Mouse (Mus musculus): Measurements from ENCODE around the gene Il15. TPM values are rescaled to one million over a fixed set of nuclear protein-coding genes. Genes with fewer than 3 reads are reported as not detected.

Gene Il15
- total and polyA plus RNA-seq, 3 experiments = not detected

DNA sequence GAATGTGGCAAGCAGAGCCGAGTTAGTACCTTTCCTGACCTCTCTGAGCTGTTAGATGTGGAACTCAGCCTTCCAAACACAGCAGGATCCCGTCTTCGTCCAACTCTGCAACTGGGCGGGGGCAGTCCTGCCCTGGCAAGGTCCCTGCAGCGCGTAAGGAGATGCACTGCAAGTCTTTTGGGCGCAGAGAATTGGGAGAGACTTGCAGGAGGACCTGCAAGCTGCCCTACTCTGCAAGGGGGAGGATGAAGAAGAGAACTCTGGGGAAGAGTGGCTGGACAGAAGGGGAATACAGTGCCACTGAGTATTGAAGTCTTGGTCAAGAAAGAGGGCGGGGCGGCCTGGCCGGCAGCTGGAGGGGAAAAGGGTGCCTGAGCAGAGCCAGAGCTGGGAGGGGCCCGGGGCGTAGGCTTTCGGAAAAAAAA is 749 bp downstream of the Il15 start:
- Histone ChIP-seq H3K27ac (ENCODE audit: control insufficient read depth, low read depth, low read length) (no peak overlapping the region), H3K36me3 (ENCODE audit: control insufficient read depth in 1 of 2, insufficient read depth in 2 of 2, low read length in 2 of 2) (peaks cover 0 to 4% of the 10 kb centered on the region in 2 experiments; a peak in 2 of 4 replicates), H3K9ac (ENCODE audit: control insufficient read depth, low read depth, low read length, poor library complexity, severe bottlenecking) (no peak overlapping the region), H3K4me1 (ENCODE audit: control insufficient read depth in 1 of 2, insufficient read depth in 2 of 2, low read length in 2 of 2) (peaks cover 2% of the 10 kb centered on the region in 2 experiments; a peak in 2 of 4 replicates), H3K9me3 (replicated peaks; ENCODE audit: insufficient read depth, low read length) (no peaks in the 10 kb centered on the region), H3K27me3 (ENCODE audit: control insufficient read depth in 1 of 2, insufficient read depth in 2 of 2, low read length in 2 of 2) (no peaks in the 10 kb centered on the region), H3K4me3 (ENCODE audit: control insufficient read depth in 1 of 2, insufficient read depth in 1 of 2, low read depth in 2 of 2, low read length in 2 of 2) (no peak overlapping the region), H3K79me2 (ENCODE audit: control insufficient read depth, insufficient read depth, low read length, poor library complexity) (no peaks in the 10 kb centered on the region)
- TF ChIP-seq ZC3H11A (IDR thresholded peaks at IDR 0.05; ENCODE audit: low read depth, low read length) (no peak), EP300 (IDR thresholded peaks at IDR 0.05; ENCODE audit: low read depth in 1 of 2, low read length in 2 of 2) (no peak), KAT2A (conservative IDR thresholded peaks at IDR 0.05; ENCODE audit: low read depth, low read length) (no peak), USF1 (IDR thresholded peaks at IDR 0.05; ENCODE audit: low read depth, low read length) (no peak), E2F4 (IDR thresholded peaks at IDR 0.05; ENCODE audit: borderline replicate concordance, low read depth, low read length) (no peak), CHD2 (IDR thresholded peaks at IDR 0.05; ENCODE audit: low read length) (no peak), ZNF384 (IDR thresholded peaks at IDR 0.05; ENCODE audit: low read depth, low read length) (no peak), USF2 (IDR thresholded peaks at IDR 0.05; ENCODE audit: borderline replicate concordance in 1 of 2, insufficient read depth in 1 of 2, low read depth in 1 of 2, low read length in 2 of 2) (no peak), JUND (IDR thresholded peaks at IDR 0.05; ENCODE audit: low read depth, low read length) (no peak), MXI1 (IDR thresholded peaks at IDR 0.05; ENCODE audit: low read depth, low read length) (no peak), POLR2AphosphoS2 (IDR thresholded peaks at IDR 0.05; ENCODE audit: low read length) (no peak), CHD1 (IDR thresholded peaks at IDR 0.05; ENCODE audit: low read depth, low read length) (no peak), TAL1 (IDR thresholded peaks at IDR 0.05; ENCODE audit: low read length) (no peak), POLR2A (IDR thresholded peaks at IDR 0.05; ENCODE audit: control insufficient read depth in 1 of 2, insufficient read depth in 1 of 2, low read depth in 1 of 2, low read length in 2 of 2, poor library complexity in 1 of 2) (no peak)
- no peak for DNase-seq (ENCODE audit: low read depth, low spot score)

DNA sequence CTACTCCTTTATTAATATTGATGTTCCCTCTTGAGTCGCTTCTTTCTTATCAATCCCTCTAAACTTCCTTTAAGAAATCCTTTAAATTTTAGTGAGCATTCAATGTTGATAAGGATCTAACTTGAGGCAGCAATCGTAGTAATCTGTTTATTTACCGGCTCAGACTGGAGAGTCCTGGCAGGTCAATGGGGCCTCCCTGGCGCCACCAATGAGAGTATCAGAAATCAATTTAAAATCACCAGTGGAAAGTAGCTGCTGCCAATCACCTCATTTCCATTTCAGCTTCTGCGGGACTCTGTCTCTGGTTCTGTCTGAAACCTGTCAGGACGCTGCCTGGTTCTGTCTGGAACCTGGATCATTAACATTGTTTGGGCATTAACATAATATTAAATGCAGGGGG is 1.5 kb downstream of the Il15 start:
- TF ChIP-seq MYB (IDR thresholded peaks at IDR 0.05; ENCODE audit: low read depth, low read length) (no peak), ELF1 (IDR thresholded peaks at IDR 0.05; ENCODE audit: low read depth, low read length) (no peak), CHD1 (IDR thresholded peaks at IDR 0.05; ENCODE audit: low read depth, low read length) (no peak), MAZ (IDR thresholded peaks at IDR 0.05; ENCODE audit: low read depth, low read length) (no peak), NRF1 (IDR thresholded peaks at IDR 0.05; ENCODE audit: insufficient read depth, low read depth, low read length, poor library complexity, severe bottlenecking) (no peak), ZMIZ1 (IDR thresholded peaks at IDR 0.05; ENCODE audit: low read depth, low read length) (no peak), UBTF (IDR thresholded peaks at IDR 0.05; ENCODE audit: borderline replicate concordance, insufficient read depth, low read depth, low read length) (no peak), POLR2A (IDR thresholded peaks at IDR 0.05; ENCODE audit: control insufficient read depth in 1 of 2, insufficient read depth in 1 of 2, low read depth in 1 of 2, low read length in 2 of 2, poor library complexity in 1 of 2) (no peak), MXI1 (IDR thresholded peaks at IDR 0.05; ENCODE audit: low read depth, low read length) (no peak), JUND (IDR thresholded peaks at IDR 0.05; ENCODE audit: low read depth, low read length) (no peak), CTCF (IDR thresholded peaks at IDR 0.05 in 2 of 3, conservative IDR thresholded peaks at IDR 0.05 in 1 of 3; ENCODE audit: control insufficient read depth in 1 of 3, insufficient read depth in 1 of 3, low read depth in 2 of 3, low read length in 3 of 3, poor library complexity in 1 of 3, severe bottlenecking in 1 of 3) (no peak), ZKSCAN1 (IDR thresholded peaks at IDR 0.05; ENCODE audit: low read depth, low read length) (no peak), POLR2AphosphoS5 (IDR thresholded peaks at IDR 0.05; ENCODE audit: borderline replicate concordance, low read depth, low read length) (no peak), MAFK (IDR thresholded peaks at IDR 0.05; ENCODE audit: borderline replicate concordance, low read depth, low read length) (no peak), SIN3A (IDR thresholded peaks at IDR 0.05; ENCODE audit: low read length) (no peak), POLR2AphosphoS2 (IDR thresholded peaks at IDR 0.05; ENCODE audit: low read length) (no peak), ETS1 (IDR thresholded peaks at IDR 0.05; ENCODE audit: low read depth, low read length) (no peak), RCOR1 (IDR thresholded peaks at IDR 0.05; ENCODE audit: low read depth, low read length) (no peak), ZC3H11A (IDR thresholded peaks at IDR 0.05; ENCODE audit: low read depth, low read length) (no peak)
- no peak for DNase-seq (ENCODE audit: low read depth, low spot score)
- no peaks in the 10 kb centered on the region for H3K79me2 ChIP-seq (ENCODE audit: control insufficient read depth, insufficient read depth, low read length, poor library complexity)
- H3K4me1 ChIP-seq (ENCODE audit: control insufficient read depth in 1 of 2, insufficient read depth in 2 of 2, low read length in 2 of 2) = peaks cover 2% of the 10 kb centered on the region in 2 experiments; a peak in 2 of 4 replicates
- H3K27ac ChIP-seq (ENCODE audit: control insufficient read depth, low read depth, low read length) = no peak overlapping the region
- no peak overlapping the region for H3K4me3 ChIP-seq (ENCODE audit: control insufficient read depth in 1 of 2, insufficient read depth in 1 of 2, low read depth in 2 of 2, low read length in 2 of 2)
- no peak overlapping the region for H3K9ac ChIP-seq (ENCODE audit: control insufficient read depth, low read depth, low read length, poor library complexity, severe bottlenecking)
- no peaks in the 10 kb centered on the region for H3K9me3 ChIP-seq (replicated peaks; ENCODE audit: insufficient read depth, low read length)
- peaks cover 0 to 4% of the 10 kb centered on the region in 2 experiments; a peak in 2 of 4 replicates for H3K36me3 ChIP-seq (ENCODE audit: control insufficient read depth in 1 of 2, insufficient read depth in 2 of 2, low read length in 2 of 2)
- no peaks in the 10 kb centered on the region for H3K27me3 ChIP-seq (ENCODE audit: control insufficient read depth in 1 of 2, insufficient read depth in 2 of 2, low read length in 2 of 2)
